Mouse (Mus musculus): ENCODE data around the gene Zfp14. TPM values are rescaled to one million over a fixed set of nuclear protein-coding genes. Genes with fewer than 3 reads are reported as not detected.

The Zfp14 gene
- polyA plus RNA-seq (2012; rRNA removed), result 13.8 and 14.2 TPM in 2 replicates

DNA sequence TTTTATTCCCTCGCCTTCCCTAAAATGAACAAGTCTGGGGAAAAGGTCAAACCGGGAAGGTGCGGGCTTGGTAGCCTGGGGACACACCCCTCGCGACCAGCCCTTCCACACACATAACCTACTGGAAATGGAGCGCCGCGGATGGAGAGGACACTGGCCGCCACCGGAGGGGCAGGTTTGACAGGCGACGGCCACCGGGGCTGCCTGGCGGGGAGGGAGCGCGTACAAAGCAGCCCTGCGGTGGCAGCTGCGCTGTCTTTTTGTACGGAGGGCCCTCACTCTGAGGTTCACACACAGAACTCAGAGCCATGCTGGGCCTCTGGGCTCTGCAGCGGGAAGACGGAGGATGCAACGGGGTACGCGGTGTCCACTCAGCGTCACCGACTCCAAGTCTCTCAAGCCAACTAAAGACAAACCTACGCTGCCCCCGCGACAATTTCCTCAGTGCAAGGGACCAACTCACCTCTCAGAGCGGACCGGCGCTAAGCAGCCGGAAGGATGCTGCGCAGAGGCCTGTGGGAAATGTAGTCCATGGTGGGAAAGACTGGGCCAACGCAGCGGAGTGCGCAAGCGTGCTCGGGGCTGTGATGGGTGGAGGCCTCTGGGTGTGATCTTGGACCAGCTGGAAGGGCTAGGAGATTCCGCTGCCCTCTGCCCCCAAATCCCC is at the start of gene Zfp14:
TSS of gene Zfp14 (minus strand) at position 499 of the 667 bp plus-strand sequence.
- Histone ChIP-seq H3K27ac (ENCODE audit: insufficient read depth, low read length) (peak within 1 kb of the TSS; percentile 33; the same call in 1 of the 2 replicates), H3K4me3 (ENCODE audit: insufficient read depth, low read length) (peak within 1 kb of the TSS; percentile 66), H3K4me1 (ENCODE audit: control insufficient read depth, insufficient read depth, low read length) (0 out of 2 replicates have a peak, but pooled peaks cover 3% of the 10 kb centered on the region)
- TF ChIP-seq CTCF (IDR thresholded peaks at IDR 0.05; ENCODE audit: extremely low read depth, insufficient read depth, low read length) (no peak), POLR2A (IDR thresholded peaks at IDR 0.05; ENCODE audit: extremely low read depth, insufficient read depth, low read length) (peak; percentile 88)

- Histone ChIP-seq H3K4me3 (ENCODE audit: insufficient read depth, low read length) (peak overlapping the region; percentile 23; the same call in 1 of the 2 replicates), H3K4me1 (ENCODE audit: control insufficient read depth, insufficient read depth, low read length) (peaks cover 10% of the 10 kb centered on the region), H3K27ac (ENCODE audit: insufficient read depth, low read length) (no peak overlapping the region)
- no peak for TF ChIP-seq CTCF (IDR thresholded peaks at IDR 0.05; ENCODE audit: extremely low read depth, insufficient read depth, low read length)
- TF ChIP-seq POLR2A (IDR thresholded peaks at IDR 0.05; ENCODE audit: extremely low read depth, insufficient read depth, low read length), result no peak
Measured at GRCm38 (mm10) chr7:30099297-30099696, 48.1 kb upstream of the Zfp14 start.

DNA sequence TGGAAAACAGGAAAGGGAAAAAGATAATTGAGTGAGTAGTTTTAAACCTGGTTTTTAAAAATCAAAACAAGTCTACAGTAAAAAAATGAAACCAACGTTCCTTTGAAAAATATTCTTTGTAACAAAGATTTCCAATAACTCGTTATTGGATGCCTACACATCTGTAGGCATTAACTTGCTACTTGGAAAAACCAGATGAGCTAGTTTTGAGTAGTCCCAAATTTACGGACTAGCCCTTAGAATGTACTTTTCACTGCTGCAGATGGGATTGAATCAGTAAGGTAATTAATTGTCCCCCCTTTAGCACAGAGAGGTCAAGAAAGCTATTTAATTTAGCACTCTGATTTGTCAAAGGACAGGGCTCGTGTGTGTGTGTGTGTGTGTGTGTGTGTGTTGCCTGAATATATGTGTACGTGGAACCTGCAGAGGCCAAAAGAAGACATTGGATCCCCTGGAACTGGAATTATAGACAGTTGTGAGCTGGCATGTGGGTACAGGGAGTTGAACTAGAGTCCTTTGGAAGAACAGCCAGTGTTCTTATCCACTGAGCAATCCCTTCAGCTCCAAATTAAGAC is 44.5 kb upstream of the Zfp14 start:
- no peak overlapping the region for H3K27ac ChIP-seq (ENCODE audit: insufficient read depth, low read length)
- TF ChIP-seq CTCF (IDR thresholded peaks at IDR 0.05; ENCODE audit: extremely low read depth, insufficient read depth, low read length) (no peak), POLR2A (IDR thresholded peaks at IDR 0.05; ENCODE audit: extremely low read depth, insufficient read depth, low read length) (no peak)
- H3K4me1 ChIP-seq (ENCODE audit: control insufficient read depth, insufficient read depth, low read length), result peaks cover 11% of the 10 kb centered on the region
- H3K4me3 ChIP-seq (ENCODE audit: insufficient read depth, low read length), result peak overlapping the region; percentile 90

GRCm38 (mm10) chr7:30094646-30095429 is 43.7 kb upstream of the Zfp14 start, which contains the start of gene Zfp260:
Zfp260 (plus strand) TSS chr7:30094777.
- H3K27ac ChIP-seq (ENCODE audit: insufficient read depth, low read length), result peak within 1 kb of the TSS; percentile 48
- peaks cover 11% of the 10 kb centered on the region for H3K4me1 ChIP-seq (ENCODE audit: control insufficient read depth, insufficient read depth, low read length)
- no peak for TF ChIP-seq CTCF (IDR thresholded peaks at IDR 0.05; ENCODE audit: extremely low read depth, insufficient read depth, low read length)
- TF ChIP-seq POLR2A (IDR thresholded peaks at IDR 0.05; ENCODE audit: extremely low read depth, insufficient read depth, low read length), result peak; percentile 89
- H3K4me3 ChIP-seq (ENCODE audit: insufficient read depth, low read length), result peak within 1 kb of the TSS; percentile 90

DNA sequence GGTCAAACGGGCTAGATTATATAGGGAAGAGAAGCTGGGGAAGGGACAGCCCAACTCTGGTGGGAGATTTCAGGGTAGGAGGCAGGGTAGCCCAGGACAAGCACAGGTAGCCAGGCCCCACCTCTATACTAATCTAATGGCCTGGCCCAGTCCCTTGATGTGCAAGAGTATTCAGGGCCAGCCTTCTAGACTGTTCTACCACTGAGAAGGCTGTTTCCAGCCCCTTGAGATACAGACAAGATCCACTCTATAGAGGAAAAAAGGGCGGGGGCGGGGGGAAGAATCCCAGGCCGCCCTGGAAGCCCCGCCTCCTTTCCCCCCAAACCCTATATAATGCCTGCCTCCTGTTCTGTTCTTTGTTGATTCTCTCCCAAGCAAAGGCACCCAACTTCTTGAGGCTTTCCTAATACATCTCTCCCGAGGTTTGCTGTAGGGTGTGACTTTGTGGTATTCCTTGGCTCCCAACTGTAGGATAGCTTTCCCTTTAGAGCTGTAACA is 42.8 kb upstream of the Zfp14 start:
- peak overlapping the region; percentile 90; the same call in 1 of the 2 replicates for H3K4me3 ChIP-seq (ENCODE audit: insufficient read depth, low read length)
- peaks cover 14% of the 10 kb centered on the region for H3K4me1 ChIP-seq (ENCODE audit: control insufficient read depth, insufficient read depth, low read length)
- H3K27ac ChIP-seq (ENCODE audit: insufficient read depth, low read length), result no peak overlapping the region
- no peak for TF ChIP-seq POLR2A (IDR thresholded peaks at IDR 0.05; ENCODE audit: extremely low read depth, insufficient read depth, low read length)
- TF ChIP-seq CTCF (IDR thresholded peaks at IDR 0.05; ENCODE audit: extremely low read depth, insufficient read depth, low read length), result no peak

GRCm38 (mm10) chr7:30092666-30093065 is 41.5 kb upstream of the Zfp14 start:
- TF ChIP-seq CTCF (IDR thresholded peaks at IDR 0.05; ENCODE audit: extremely low read depth, insufficient read depth, low read length), result no peak
- TF ChIP-seq POLR2A (IDR thresholded peaks at IDR 0.05; ENCODE audit: extremely low read depth, insufficient read depth, low read length), result no peak

GRCm38 (mm10) chr7:30090970-30091585 is 39.9 kb upstream of the Zfp14 start:
- H3K27ac ChIP-seq (ENCODE audit: insufficient read depth, low read length), result no peak overlapping the region
- H3K4me3 ChIP-seq (ENCODE audit: insufficient read depth, low read length), result peak overlapping the region; percentile 62
- H3K4me1 ChIP-seq (ENCODE audit: control insufficient read depth, insufficient read depth, low read length), result peaks cover 4% of the 10 kb centered on the region; the same call in 1 of the 2 replicates
- no peak for TF ChIP-seq POLR2A (IDR thresholded peaks at IDR 0.05; ENCODE audit: extremely low read depth, insufficient read depth, low read length)
- TF ChIP-seq CTCF (IDR thresholded peaks at IDR 0.05; ENCODE audit: extremely low read depth, insufficient read depth, low read length), result no peak

More at GRCm38 (mm10) chr7:30092666-30093065, 41.5 kb upstream of the Zfp14 start:
- Histone ChIP-seq H3K27ac (ENCODE audit: insufficient read depth, low read length) (no peak overlapping the region), H3K4me1 (ENCODE audit: control insufficient read depth, insufficient read depth, low read length) (peaks cover 9% of the 10 kb centered on the region), H3K4me3 (ENCODE audit: insufficient read depth, low read length) (no peak overlapping the region)

GRCm38 (mm10) chr7:30090092-30090969 is 39.2 kb upstream of the Zfp14 start, which contains the start of the genes Gm26920 and Zfp566:
Gm26920 (minus strand) TSS chr7:30090410.
Zfp566 (minus strand) TSS chr7:30090527.
- Histone ChIP-seq H3K27ac (ENCODE audit: insufficient read depth, low read length) (0 out of 2 replicates have a peak within 1 kb of the TSS, but pooled peaks have one; percentile 21), H3K4me3 (ENCODE audit: insufficient read depth, low read length) (peak within 1 kb of the TSS; percentile 62), H3K4me1 (ENCODE audit: control insufficient read depth, insufficient read depth, low read length) (peaks cover 4% of the 10 kb centered on the region; the same call in 1 of the 2 replicates)
- TF ChIP-seq POLR2A (IDR thresholded peaks at IDR 0.05; ENCODE audit: extremely low read depth, insufficient read depth, low read length) (peak; percentile 87; the same call in 1 of the 2 replicates), CTCF (IDR thresholded peaks at IDR 0.05; ENCODE audit: extremely low read depth, insufficient read depth, low read length) (no peak)
